Mouse (Mus musculus): ENCODE data around the gene Catsperg1. TPM values are rescaled to one million over a fixed set of nuclear protein-coding genes. Genes with fewer than 3 reads are reported as not detected.
"Not testable (repeated sequence)": the region's sequence is repeated elsewhere in the genome, so short reads cannot be mapped to it uniquely, and the experiment has no call there.

Gene Catsperg1
- 1 to 10 TPM; 1.8 TPM for total RNA-seq (2021)

GRCm38 (mm10) chr7:29213675-29214082, at the start of gene Catsperg1:
Gene Catsperg1 (minus strand): TSS chr7:29214035.
- peak in 1 of 2 experiments; percentile 50 for DNase-seq (ENCODE audit: extremely low spot score in 1 of 2, low spot score in 2 of 2)
- intact Hi-C loops (cut with DNase I), result no loop called here

GRCm38 (mm10) chr7:29262151-29262550, 48.3 kb upstream of the Catsperg1 start:
- DNase-seq (ENCODE audit: extremely low spot score in 1 of 2, low spot score in 2 of 2), result no peak
- intact Hi-C loops (cut with DNase I), result no loop called here

- DNase-seq (ENCODE audit: extremely low spot score in 1 of 2, low spot score in 2 of 2), result no peak
- intact Hi-C loops (cut with DNase I), result no loop called here
Measured at GRCm38 (mm10) chr7:29259781-29260730, 46.2 kb upstream of the Catsperg1 start.

- DNase-seq (ENCODE audit: extremely low spot score in 1 of 2, low spot score in 2 of 2), result no peak
- intact Hi-C loops (cut with DNase I), result no loop called here
Measured at GRCm38 (mm10) chr7:29257368-29257767, 43.5 kb upstream of the Catsperg1 start.

- intact Hi-C loops (cut with DNase I), result no loop called here
- DNase-seq (ENCODE audit: extremely low spot score in 1 of 2, low spot score in 2 of 2), result no peak
Measured at GRCm38 (mm10) chr7:29255875-29256274, 42.0 kb upstream of the Catsperg1 start.

GRCm38 (mm10) chr7:29253842-29254241, 40.0 kb upstream of the Catsperg1 start:
- intact Hi-C loops (cut with DNase I), result no loop called here

DNA sequence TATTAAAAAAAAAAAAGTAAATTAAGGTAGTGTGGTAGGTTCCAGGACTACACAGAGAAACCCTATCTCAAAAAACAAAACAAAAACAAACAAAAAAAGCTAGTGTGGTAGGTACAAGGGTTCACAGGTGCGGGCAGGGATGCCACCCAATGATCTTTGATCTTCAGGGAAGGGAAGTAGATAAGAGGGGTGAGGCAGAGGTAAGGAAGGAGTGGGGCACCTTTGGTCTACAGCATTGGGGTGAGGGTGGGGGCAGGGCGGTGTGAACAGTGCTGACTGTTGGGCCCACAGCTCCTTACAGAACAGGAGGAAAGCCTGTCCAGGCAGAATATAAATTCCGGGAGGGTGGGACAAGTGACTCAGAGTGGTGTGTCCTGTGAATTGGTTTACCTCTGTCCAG, 37.3 kb upstream of the Catsperg1 start:
- DNase-seq (ENCODE audit: extremely low spot score in 1 of 2, low spot score in 2 of 2), result no peak
- intact Hi-C loops (cut with DNase I), result no loop called here

More at GRCm38 (mm10) chr7:29253842-29254241, 40.0 kb upstream of the Catsperg1 start:
- no peak for DNase-seq (ENCODE audit: extremely low spot score in 1 of 2, low spot score in 2 of 2)

GRCm38 (mm10) chr7:29248261-29248841, 34.5 kb upstream of the Catsperg1 start, which contains the start of gene 2200002D01Rik:
Gene 2200002D01Rik (minus strand): TSS chr7:29248466.
- intact Hi-C loops (cut with DNase I), result no loop called here

GRCm38 (mm10) chr7:29247706-29248105, 33.9 kb upstream of the Catsperg1 start:
- peak in 1 of 2 experiments; percentile 41 for DNase-seq (ENCODE audit: extremely low spot score in 1 of 2, low spot score in 2 of 2)
- intact Hi-C loops (cut with DNase I), result no loop called here

More at GRCm38 (mm10) chr7:29248261-29248841, 34.5 kb upstream of the Catsperg1 start, which contains the start of gene 2200002D01Rik:
- no peak for DNase-seq (ENCODE audit: extremely low spot score in 1 of 2, low spot score in 2 of 2)

DNA sequence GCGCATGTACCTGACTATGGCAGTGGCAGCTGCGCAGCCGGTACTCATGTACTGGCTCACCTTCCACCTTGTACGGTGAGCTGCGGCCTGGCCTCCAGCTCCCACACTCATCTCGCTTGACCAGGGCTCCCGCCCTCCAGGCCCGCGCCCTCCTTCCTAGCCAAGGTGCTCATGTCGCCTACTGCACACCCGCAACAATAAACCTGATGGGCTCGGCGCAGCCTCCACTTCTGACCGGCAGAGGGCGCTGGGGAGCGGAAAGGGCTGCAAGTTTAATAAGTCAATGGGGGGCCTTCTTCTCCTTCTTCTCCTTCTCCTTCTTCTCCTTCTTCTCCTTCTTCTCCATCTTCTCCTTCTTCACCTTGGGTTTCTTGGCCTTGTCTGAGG, 33.5 kb upstream of the Catsperg1 start:
- intact Hi-C loops (cut with DNase I), result no loop called here
- DNase-seq (ENCODE audit: extremely low spot score in 1 of 2, low spot score in 2 of 2), result peak in 1 of 2 experiments; percentile 75

GRCm38 (mm10) chr7:29246619-29247313, 32.9 kb upstream of the Catsperg1 start:
- intact Hi-C loops (cut with DNase I), result no loop called here

GRCm38 (mm10) chr7:29246015-29246414, 32.2 kb upstream of the Catsperg1 start:
- intact Hi-C loops (cut with DNase I), result no loop called here
- DNase-seq (ENCODE audit: extremely low spot score in 1 of 2, low spot score in 2 of 2), result no peak

More at GRCm38 (mm10) chr7:29246619-29247313, 32.9 kb upstream of the Catsperg1 start:
- DNase-seq (ENCODE audit: extremely low spot score in 1 of 2, low spot score in 2 of 2), result no peak

DNA sequence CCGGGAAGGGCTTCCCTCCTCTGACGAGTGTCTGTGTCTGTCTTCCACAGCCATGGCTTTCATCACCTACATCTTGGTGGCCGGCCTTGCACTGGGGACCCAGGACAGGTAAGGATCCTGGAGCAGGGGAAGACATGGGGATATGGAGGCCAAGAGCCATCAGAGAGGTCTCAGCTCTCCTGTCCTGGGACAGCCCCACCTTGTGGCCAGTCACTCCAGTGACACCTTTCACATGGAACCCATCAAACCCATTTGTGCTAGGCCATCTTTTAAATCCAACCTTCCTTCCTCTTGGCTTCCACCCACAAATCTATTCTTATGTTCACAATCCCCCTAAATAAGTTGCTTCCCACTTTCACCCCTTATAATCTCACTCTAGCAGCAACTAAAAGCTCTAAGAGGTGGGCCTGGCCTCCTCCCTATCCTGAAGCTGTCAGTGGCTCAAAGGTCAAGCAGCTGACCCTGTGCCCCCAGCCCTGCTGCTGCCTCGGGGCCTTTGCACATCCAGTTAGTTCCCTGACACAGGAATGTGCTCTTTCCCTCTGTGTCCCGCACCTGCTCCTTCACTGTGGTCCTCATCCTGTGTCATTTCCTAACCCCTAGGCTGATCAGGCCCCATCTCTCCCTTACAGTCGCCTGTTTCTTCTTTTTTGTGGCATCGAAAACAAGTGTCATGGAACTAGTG, 31.0 kb upstream of the Catsperg1 start:
- peak in 1 of 2 experiments; percentile 40 for DNase-seq (ENCODE audit: extremely low spot score in 1 of 2, low spot score in 2 of 2)
- intact Hi-C loops (cut with DNase I), result no loop called here

DNA sequence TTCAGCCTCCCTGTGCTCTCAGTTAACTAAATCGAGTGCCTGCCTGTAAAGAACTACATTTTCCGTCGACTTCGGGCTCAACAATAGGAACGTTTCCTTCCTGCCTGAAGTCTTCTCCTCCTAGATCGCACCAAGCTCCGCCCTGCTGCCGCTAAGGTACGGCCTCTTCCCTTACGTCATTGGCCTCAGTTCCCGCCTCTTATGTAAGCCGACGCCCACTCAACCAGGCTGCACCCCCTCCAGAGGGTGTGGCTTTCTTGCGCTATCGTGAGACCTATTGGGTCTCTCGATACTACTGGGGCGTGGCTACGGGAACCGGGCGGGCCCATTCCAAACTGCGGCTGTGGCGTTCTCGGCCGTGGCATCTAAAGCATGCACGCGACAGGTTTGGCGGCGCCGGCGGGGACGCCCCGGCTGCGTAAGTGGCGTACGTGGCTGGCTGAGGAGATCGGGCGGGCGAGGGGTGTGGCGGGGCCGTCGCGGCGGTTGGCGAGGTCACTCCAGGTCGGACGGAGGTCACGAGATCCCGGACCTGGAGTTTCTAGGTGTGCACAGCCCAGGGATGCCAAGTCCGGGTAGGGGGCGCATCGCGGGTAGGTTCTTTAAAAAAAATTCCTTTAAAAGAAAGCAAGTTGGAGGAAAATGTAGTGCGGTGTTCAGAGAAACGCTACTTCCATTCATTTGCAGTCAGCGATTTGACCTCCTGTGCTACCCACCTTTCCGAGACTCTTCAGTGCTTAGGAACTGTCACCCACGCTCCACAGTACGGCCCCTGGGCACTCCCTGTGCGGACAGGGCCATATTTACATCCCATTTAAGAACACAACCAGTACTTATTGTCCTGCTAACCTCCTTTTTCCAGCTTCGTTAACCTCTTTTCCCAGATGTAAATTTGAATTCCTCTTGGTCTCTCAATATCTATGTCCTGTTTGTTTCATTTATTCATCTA, 24.5 kb upstream of the Catsperg1 start, which contains the start of gene Yif1b:
Gene Yif1b, plus strand, starts transcription at position 311 of the 949 bp plus-strand sequence.
- DNase-seq (ENCODE audit: extremely low spot score in 1 of 2, low spot score in 2 of 2), result peak; percentile 97 to 98
- intact Hi-C loops (cut with DNase I), result no loop called here

GRCm38 (mm10) chr7:29237596-29237995, 23.8 kb upstream of the Catsperg1 start:
- intact Hi-C loops (cut with DNase I); DNase-seq (ENCODE audit: extremely low spot score in 1 of 2, low spot score in 2 of 2): not testable (repeated sequence)

DNA sequence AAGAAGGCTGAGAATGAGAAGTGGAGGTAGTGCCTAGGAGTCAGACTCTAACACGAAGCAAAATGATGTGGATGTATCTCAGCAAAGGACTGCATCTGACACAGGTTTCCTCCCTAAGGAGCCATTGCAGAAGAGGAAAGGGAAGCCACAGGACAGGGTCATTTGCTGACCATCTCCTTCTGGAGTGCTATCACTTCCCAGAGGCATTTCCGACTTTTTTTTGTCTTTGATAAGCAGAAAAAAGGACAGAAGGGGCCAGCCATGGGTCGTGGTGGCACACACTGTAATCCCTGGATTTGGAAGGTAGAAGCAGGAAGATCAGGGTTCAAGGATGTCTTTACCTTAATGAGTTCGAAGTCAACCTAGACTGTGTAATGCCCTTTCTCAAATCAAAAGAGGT, 22.8 kb upstream of the Catsperg1 start:
- DNase-seq (ENCODE audit: extremely low spot score in 1 of 2, low spot score in 2 of 2), result no peak
- intact Hi-C loops (cut with DNase I), result no loop called here

GRCm38 (mm10) chr7:29234661-29235060, 20.8 kb upstream of the Catsperg1 start:
- no peak for DNase-seq (ENCODE audit: extremely low spot score in 1 of 2, low spot score in 2 of 2)
- intact Hi-C loops (cut with DNase I), result loop anchor here (5.0 kb wide), 1 partner anchor 52 kb away; the partner anchor contains the start of gene Psmd8
